Mouse (Mus musculus) CH12.LX (cell line): ENCODE measurements around the gene Stxbp2. TPM values are rescaled to one million over a fixed set of nuclear protein-coding genes. Genes with fewer than 3 reads are reported as not detected.

Source experiments
- DNase-seq: peaks from one replicate; pipeline ENCODE4 v3.0.0-alpha.2; 2013; ENCODE audit errors: extremely low read depth
- H3K27ac ChIP-seq: 2 replicates; pipeline ENCODE4 v1.5.1; 2012; ENCODE audit warnings: low read depth, mild to moderate bottlenecking, control low read depth, moderate library complexity; ENCODE audit not compliant: insufficient read depth
- H3K27me3 ChIP-seq: replicated peaks from 2 replicates; pipeline ENCODE3; 2012; ENCODE audit warnings: inconsistent platforms
- H3K36me3 ChIP-seq, 2 experiments: replicated peaks in 1 of 2; 2 replicates each; pipeline versions ENCODE3 to v1.6.1; 2012; ENCODE audit warnings: inconsistent platforms in 1 of 2, low read length in 1 of 2, mild to moderate bottlenecking in 1 of 2, mixed read lengths in 1 of 2, moderate library complexity in 1 of 2; ENCODE audit not compliant: control insufficient read depth in 1 of 2, insufficient read depth in 1 of 2
- H3K4me1 ChIP-seq, 2 experiments: 2 replicates each; pipeline ENCODE4 v1.6.1; 2012; ENCODE audit warnings: inconsistent platforms in 1 of 2, moderate library complexity in 1 of 2; ENCODE audit not compliant: insufficient read depth in 2 of 2, control insufficient read depth in 1 of 2
- H3K4me2 ChIP-seq: 2 replicates; pipeline ENCODE4 v1.6.1; 2012; ENCODE audit warnings: low read depth, mild to moderate bottlenecking, control low read depth; ENCODE audit not compliant: poor library complexity, insufficient read depth, severe bottlenecking
- H3K4me3 ChIP-seq, 3 experiments: fragments of 150-350 bp in 1 of 3; sonication (generic) in 1 of 3; replicated peaks in 1 of 3; 2 replicates each; pipeline versions ENCODE3 to v1.5.1; 2011 to 2012; ENCODE audit warnings: low read depth in 2 of 3, low read length in 2 of 3, mild to moderate bottlenecking in 2 of 3, moderate library complexity in 2 of 3, control low read depth in 1 of 3, improper control_type of control experiment in 1 of 3, inconsistent platforms in 1 of 3, mixed read lengths in 1 of 3; ENCODE audit not compliant: poor library complexity in 1 of 3
- H3K79me2 ChIP-seq: replicated peaks from 2 replicates; pipeline ENCODE4 v1.6.1; 2012; ENCODE audit warnings: mild to moderate bottlenecking, moderate library complexity; ENCODE audit not compliant: control insufficient read depth, poor library complexity, insufficient read depth, severe bottlenecking; ENCODE audit errors: extremely low read depth
- H3K9ac ChIP-seq: 2 replicates; pipeline ENCODE4 v1.6.1; 2012; ENCODE audit warnings: low read depth, mild to moderate bottlenecking, control low read depth, moderate library complexity; ENCODE audit not compliant: insufficient read depth
- H3K9me3 ChIP-seq: replicated peaks from 2 replicates; pipeline ENCODE3; 2012; ENCODE audit warnings: low read length, inconsistent platforms, mixed read lengths
- BHLHE40 ChIP-seq: IDR thresholded peaks from 2 replicates; pipeline ENCODE4 v1.6.1; 2011; ENCODE audit warnings: mild to moderate bottlenecking, low read depth, low read length, improper control_type of control experiment
- CHD1 ChIP-seq: IDR thresholded peaks from 2 replicates; pipeline ENCODE4 v1.6.1; 2012; ENCODE audit warnings: low read depth, low read length, improper control_type of control experiment, inconsistent platforms
- E2F4 ChIP-seq: IDR thresholded peaks from 2 replicates; pipeline ENCODE4 v1.6.1; 2011; ENCODE audit warnings: low read depth, low read length, improper control_type of control experiment; ENCODE audit not compliant: insufficient replicate concordance
- ELF1 ChIP-seq: IDR thresholded peaks from 2 replicates; pipeline ENCODE4 v1.6.1; 2014; ENCODE audit warnings: low read depth, mild to moderate bottlenecking, inconsistent platforms, low read length, improper control_type of control experiment
- ETS1 ChIP-seq: conservative IDR thresholded peaks from 2 replicates; pipeline ENCODE4 v1.6.1; 2012; ENCODE audit warnings: low read depth, mild to moderate bottlenecking, inconsistent platforms, low read length, improper control_type of control experiment, moderate library complexity
- GABPA ChIP-seq: IDR thresholded peaks from 2 replicates; pipeline ENCODE4 v1.6.1; 2012; ENCODE audit warnings: low read depth, low read length, improper control_type of control experiment, inconsistent platforms; ENCODE audit not compliant: insufficient replicate concordance
- HCFC1 ChIP-seq: IDR thresholded peaks from 2 replicates; pipeline ENCODE4 v1.6.1; 2012; ENCODE audit warnings: low read depth, mild to moderate bottlenecking, inconsistent platforms, low read length, improper control_type of control experiment
- IRF4 ChIP-seq: IDR thresholded peaks from 2 replicates; pipeline ENCODE4 v1.6.1; 2014; ENCODE audit warnings: low read depth, mild to moderate bottlenecking, inconsistent platforms, low read length, improper control_type of control experiment
- JUN ChIP-seq: IDR thresholded peaks from 2 replicates; pipeline ENCODE4 v1.6.1; 2011; ENCODE audit warnings: low read depth, mild to moderate bottlenecking, low read length, improper control_type of control experiment, moderate library complexity; ENCODE audit not compliant: insufficient read depth
- JUND ChIP-seq: conservative IDR thresholded peaks from 2 replicates; pipeline ENCODE4 v1.6.1; 2011; ENCODE audit warnings: low read depth, low read length, improper control_type of control experiment
- MAFK ChIP-seq: IDR thresholded peaks from 2 replicates; pipeline ENCODE4 v1.6.1; 2011; ENCODE audit warnings: low read length, improper control_type of control experiment; ENCODE audit not compliant: insufficient replicate concordance
- MAZ ChIP-seq: IDR thresholded peaks from 2 replicates; pipeline ENCODE4 v1.6.1; 2012; ENCODE audit warnings: low read depth, mild to moderate bottlenecking, inconsistent platforms, low read length, improper control_type of control experiment, moderate library complexity
- MEF2A ChIP-seq: IDR thresholded peaks from 2 replicates; pipeline ENCODE4 v1.6.1; 2014; ENCODE audit warnings: low read depth, mild to moderate bottlenecking, inconsistent platforms, low read length, improper control_type of control experiment, borderline replicate concordance
- NELFE ChIP-seq: IDR thresholded peaks from 2 replicates; pipeline ENCODE4 v1.6.1; 2011; ENCODE audit warnings: low read depth, low read length, improper control_type of control experiment
- POLR2A ChIP-seq: IDR thresholded peaks from 2 replicates; pipeline ENCODE4 v1.6.1; 2011; ENCODE audit warnings: low read depth, mild to moderate bottlenecking, improper control_type of control experiment, low read length
- RAD21 ChIP-seq: IDR thresholded peaks from 2 replicates; pipeline ENCODE4 v1.6.1; 2011; ENCODE audit warnings: low read depth, mild to moderate bottlenecking, low read length, improper control_type of control experiment, moderate library complexity
- RCOR1 ChIP-seq: conservative IDR thresholded peaks from 2 replicates; pipeline ENCODE4 v1.6.1; 2012; ENCODE audit warnings: low read depth, mild to moderate bottlenecking, inconsistent platforms, low read length, improper control_type of control experiment
- SMC3 ChIP-seq: IDR thresholded peaks from 2 replicates; pipeline ENCODE4 v1.6.1; 2011; ENCODE audit warnings: low read depth, low read length, improper control_type of control experiment
- TBP ChIP-seq: conservative IDR thresholded peaks from 2 replicates; pipeline ENCODE4 v1.6.1; 2011; ENCODE audit warnings: low read depth, low read length, improper control_type of control experiment
- UBTF ChIP-seq: IDR thresholded peaks from 2 replicates; pipeline ENCODE4 v1.6.1; 2012; ENCODE audit warnings: low read depth, mild to moderate bottlenecking, inconsistent platforms, low read length, improper control_type of control experiment, moderate library complexity
- ZMIZ1 ChIP-seq: IDR thresholded peaks from 2 replicates; pipeline ENCODE4 v1.6.1; 2012; ENCODE audit warnings: low read depth, mild to moderate bottlenecking, inconsistent platforms, low read length, improper control_type of control experiment
- ZNF384 ChIP-seq: IDR thresholded peaks from 2 replicates; pipeline ENCODE4 v1.6.1; 2012; ENCODE audit warnings: low read depth, low read length, improper control_type of control experiment, inconsistent platforms
- dilution Hi-C: fragments of 300-500 bp; cut with MboI; formaldehyde crosslinking; loops from 2 replicates; pipeline ENCODE4 v1.14.3; 2020; ENCODE audit warnings: low sequenced_read_pairs; ENCODE audit not compliant: extremely low pct_unique_long_range_greater_than_20kb, extremely low pct_ligation_motif_present
- in situ Hi-C: fragments of 300-500 bp; cut with MboI; formaldehyde crosslinking; loops from 3 replicates; pipeline ENCODE4 v1.14.3; 2019; ENCODE audit warnings: low sequenced_read_pairs, low pct_ligation_motif_present, low pct_unique_long_range_greater_than_20kb, mixed read lengths
- polyA plus RNA-seq: library from polyadenylated mRNA; unstranded; fragments of >175 nt; gene quantifications from 2 replicates; pipeline ENCODE4 v1.2.1, GENCODE M21; 2012; ENCODE audit warnings: low read depth; ENCODE audit not compliant: insufficient read length
- total RNA-seq, 2 experiments: library from RNA; depleted of rRNA; stranded (reverse); fragments of 300-350 nt in 1 of 2; fragments of >200 nt in 1 of 2; gene quantifications; 2 replicates each; pipeline ENCODE4 v1.2.3; 2012 to 2014

The Stxbp2 gene
- total and polyA plus RNA-seq, 3 experiments: 60.9 to 136 (median 123) TPM

DNA sequence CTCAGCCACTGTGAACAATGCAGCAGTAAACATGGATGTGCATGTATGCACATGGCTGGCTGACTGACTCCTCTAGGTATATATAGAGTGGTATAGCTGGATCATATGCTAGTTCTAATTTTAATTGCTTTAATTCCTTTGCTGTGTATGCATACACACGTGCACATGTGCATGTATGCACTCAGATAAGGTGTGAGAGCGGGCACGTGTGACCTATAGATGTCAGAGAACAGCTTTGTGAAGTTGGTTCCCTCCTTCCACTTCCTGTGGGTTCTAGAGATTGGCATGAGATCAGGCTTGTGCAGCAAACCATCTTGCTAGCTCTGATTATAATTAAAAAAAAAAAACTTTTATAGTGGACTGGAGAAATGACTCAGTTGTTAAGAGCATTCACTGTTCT is 22.1 kb downstream of the Stxbp2 start:
- H3K9me3 ChIP-seq: no peaks in the 10 kb centered on the region
- no peak for TF ChIP-seq RCOR1
- TF ChIP-seq, all 38 proteins: peak for 0
- Histone ChIP-seq H3K9ac (no peak overlapping the region), H3K4me2 (no peak overlapping the region), H3K4me3 (no peak overlapping the region), H3K27ac (no peak overlapping the region), H3K36me3 (no peaks in the 10 kb centered on the region), H3K4me1 (peaks cover 5 to 16% of the 10 kb centered on the region in 2 experiments), H3K27me3 (no peaks in the 10 kb centered on the region), H3K79me2 (no peaks in the 10 kb centered on the region)
- no peak for DNase-seq
- in situ Hi-C loops: no loop called here
- dilution Hi-C loops: no loop called here

DNA sequence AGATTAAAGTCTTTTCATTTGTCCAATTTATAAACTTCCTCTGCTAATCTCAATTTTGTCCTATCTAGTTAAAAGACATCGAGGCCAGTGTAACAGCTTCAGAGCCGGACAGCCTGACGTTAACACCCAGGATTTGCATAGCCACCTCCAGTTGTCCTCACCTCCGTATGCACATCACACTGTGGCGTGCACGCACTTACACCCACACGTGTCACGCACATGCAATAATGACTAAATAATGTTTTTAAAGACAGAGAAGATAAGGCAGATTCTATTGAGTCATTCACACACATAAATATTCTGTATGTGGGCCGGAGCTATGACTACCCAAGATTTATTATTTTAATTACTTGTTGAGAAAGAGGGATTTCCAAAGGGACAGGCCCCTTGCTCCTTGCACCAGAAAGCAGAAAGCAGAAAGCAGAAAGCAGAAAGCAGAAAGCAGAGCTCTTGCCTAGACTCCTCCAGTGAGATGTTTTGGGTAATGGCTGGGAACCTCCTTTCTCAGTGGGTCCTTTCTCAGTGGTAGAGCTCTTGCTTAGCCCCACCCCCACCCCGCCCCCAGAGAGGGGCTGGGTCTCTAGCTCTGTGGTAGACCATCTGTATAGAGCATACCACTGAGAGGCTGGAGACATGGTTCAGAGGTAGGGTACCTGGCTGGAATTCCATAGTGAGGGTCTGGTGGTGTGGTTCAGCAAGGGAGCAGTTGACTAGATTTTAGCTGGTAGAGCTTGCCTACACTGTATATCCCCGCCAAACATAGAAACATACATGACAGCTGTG is 24.2 kb downstream of the Stxbp2 start:
- Histone ChIP-seq H3K9me3 (no peaks in the 10 kb centered on the region), H3K9ac (no peak overlapping the region), H3K4me3 (no peak overlapping the region)
- no peak for DNase-seq
- no peak for TF ChIP-seq JUND
- no peak for TF ChIP-seq RAD21
- TF ChIP-seq ZMIZ1: no peak
- TF ChIP-seq MAZ: no peak
- TF ChIP-seq POLR2A: no peak
- TF ChIP-seq BHLHE40: peak; percentile 92
- TF ChIP-seq, all 38 proteins: peak for 1
- Histone ChIP-seq H3K36me3 (no peaks in the 10 kb centered on the region), H3K4me1 (peaks cover 5 to 21% of the 10 kb centered on the region in 2 experiments), H3K79me2 (no peaks in the 10 kb centered on the region), H3K4me2 (peak overlapping the region; percentile 42; the same call in 1 of the 2 replicates), H3K27me3 (no peaks in the 10 kb centered on the region), H3K27ac (no peak overlapping the region)
- in situ Hi-C loops: no loop called here
- dilution Hi-C loops: no loop called here

DNA sequence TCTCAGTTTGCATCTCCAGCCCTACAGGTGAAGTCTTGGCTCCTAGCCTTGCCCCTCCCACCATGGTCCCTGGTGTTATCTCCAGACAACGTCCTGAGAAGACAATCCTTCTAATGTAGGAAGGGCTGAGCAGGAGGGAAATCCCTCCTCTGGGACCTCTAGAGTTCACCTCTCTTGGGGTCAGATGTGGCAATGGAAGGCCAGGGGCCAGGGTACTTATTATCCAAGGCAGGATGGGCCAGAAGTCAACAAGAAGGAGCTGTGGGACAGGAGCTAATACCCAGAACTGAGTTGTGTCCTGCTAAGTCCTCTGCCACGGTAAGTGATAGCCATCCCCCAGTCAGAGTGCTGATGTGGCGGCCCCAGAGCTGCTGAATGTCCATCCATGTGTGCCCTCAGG is 24.8 kb downstream of the Stxbp2 start, which contains the start of gene Retn:
Gene Retn (plus strand): TSS at position 245 of the 400 bp plus-strand sequence.
- Histone ChIP-seq H3K4me3 (no peak within 1 kb of the TSS), H3K4me1 (peaks cover 5 to 26% of the 10 kb centered on the region in 2 experiments), H3K27ac (no peak within 1 kb of the TSS), H3K9me3 (no peaks in the 10 kb centered on the region), H3K4me2 (peak within 1 kb of the TSS; percentile 42; the same call in 1 of the 2 replicates), H3K27me3 (no peaks in the 10 kb centered on the region), H3K79me2 (no peaks in the 10 kb centered on the region), H3K9ac (no peak within 1 kb of the TSS), H3K36me3 (no peaks in the 10 kb centered on the region)
- no peak for TF ChIP-seq ZNF384
- TF ChIP-seq ETS1: no peak
- TF ChIP-seq MAFK: no peak
- no peak for TF ChIP-seq UBTF
- no peak for TF ChIP-seq BHLHE40
- no peak for TF ChIP-seq NELFE
- TF ChIP-seq POLR2A: no peak
- TF ChIP-seq CHD1: no peak
- TF ChIP-seq SMC3: no peak
- TF ChIP-seq HCFC1: no peak
- TF ChIP-seq E2F4: no peak
- TF ChIP-seq MEF2A: no peak
- TF ChIP-seq JUN: no peak
- no peak for TF ChIP-seq ELF1
- TF ChIP-seq TBP: no peak
- no peak for TF ChIP-seq GABPA
- TF ChIP-seq IRF4: no peak
- in situ Hi-C loops: no loop called here
- dilution Hi-C loops: no loop called here
- no peak for DNase-seq
